Mouse (Mus musculus) megakaryocyte, embryonic 14.5 days (primary cell): Measurements from ENCODE around the gene Mphosph9.

Source experiments
- FLI1 ChIP-seq: IDR thresholded peaks from 2 replicates; pipeline ENCODE4 v1.6.1; 2012; ENCODE audit warnings: low read length, inconsistent platforms, mixed read lengths
- GATA1 ChIP-seq: IDR thresholded peaks from 3 replicates; pipeline ENCODE4 v1.6.1; 2012; ENCODE audit warnings: mixed read lengths, low read length, inconsistent platforms, borderline replicate concordance

DNA sequence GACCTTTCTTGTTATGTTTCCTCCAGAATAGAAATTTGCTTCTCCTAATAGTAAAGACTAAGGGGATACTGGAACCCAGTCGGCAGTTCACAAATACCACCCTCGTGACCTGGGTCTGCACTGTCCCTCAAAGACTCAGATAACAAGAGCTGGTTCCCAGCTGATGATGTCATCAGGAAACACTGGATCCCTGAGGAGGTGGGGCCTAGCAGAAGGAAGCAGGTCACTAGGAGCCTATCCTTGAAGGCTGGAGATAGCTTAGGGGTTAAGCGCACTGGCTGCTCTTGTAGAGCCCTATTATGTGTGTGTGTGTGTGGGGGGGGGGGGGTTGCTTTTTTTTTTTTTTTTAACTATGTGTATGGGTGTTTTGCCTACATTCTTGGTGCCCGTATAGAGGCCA, 27.6 kb downstream of the Mphosph9 start:
- TF ChIP-seq GATA1 (no peak), FLI1 (no peak)
